Mouse (Mus musculus): ENCODE results near the gene Amigo2. TPM values are rescaled to one million over a fixed set of nuclear protein-coding genes. Genes with fewer than 3 reads are reported as not detected.
"Not testable (repeated sequence)": the region's sequence is repeated elsewhere in the genome, so short reads cannot be mapped to it uniquely, and the experiment has no call there.

The Amigo2 gene
- total RNA-seq, 2 experiments from 2014 or later: 11.1 to 13.0 TPM

GRCm38 (mm10) chr15:97229494-97230077 is 17.5 kb downstream of the Amigo2 start:
- DNase-seq: no peak
- intact Hi-C loops (cut with DNase I): no loop called here

GRCm38 (mm10) chr15:97224003-97224402 is 23.1 kb downstream of the Amigo2 start:
- DNase-seq: no peak
- intact Hi-C loops (cut with DNase I): no loop called here

GRCm38 (mm10) chr15:97223431-97223830 is 23.7 kb downstream of the Amigo2 start:
- no peak for DNase-seq
- intact Hi-C loops (cut with DNase I): no loop called here

GRCm38 (mm10) chr15:97216843-97217242 is 30.2 kb downstream of the Amigo2 start:
- DNase-seq: no peak
- intact Hi-C loops (cut with DNase I): no loop called here

- intact Hi-C loops (cut with DNase I): no loop called here
- no peak for DNase-seq
Measured at GRCm38 (mm10) chr15:97212501-97213477, 34.3 kb downstream of the Amigo2 start.

GRCm38 (mm10) chr15:97209754-97210153 is 37.3 kb downstream of the Amigo2 start:
- intact Hi-C loops (cut with DNase I); DNase-seq: not testable (repeated sequence)

GRCm38 (mm10) chr15:97206506-97206905 is 40.6 kb downstream of the Amigo2 start:
- intact Hi-C loops (cut with DNase I): no loop called here
- no peak for DNase-seq

GRCm38 (mm10) chr15:97205776-97206175 is 41.3 kb downstream of the Amigo2 start:
- DNase-seq: no peak
- intact Hi-C loops (cut with DNase I): no loop called here

GRCm38 (mm10) chr15:97204889-97205288 is 42.2 kb downstream of the Amigo2 start:
- DNase-seq: no peak
- intact Hi-C loops (cut with DNase I): no loop called here

- DNase-seq: no peak
- intact Hi-C loops (cut with DNase I): no loop called here
Measured at GRCm38 (mm10) chr15:97196644-97197043, 50.4 kb downstream of the Amigo2 start.

GRCm38 (mm10) chr15:97195628-97196027 is 51.5 kb downstream of the Amigo2 start:
- DNase-seq: peak; percentile 12
- intact Hi-C loops (cut with DNase I): loop anchor here (2.0 kb wide), 1 partner anchor 469 kb away; no protein-coding TSS in a partner anchor

Other genes starting within 250 kb of the Amigo2 start
- gene Slc38a4, start 191.3 kb downstream of the Amigo2 start, total RNA-seq (2021): 1 to 10 TPM; 2.8 to 3.1 TPM
- 1 to 10 TPM; 9.4 to 9.6 TPM for gene Pced1b, start 180 bp downstream of the Amigo2 start, total RNA-seq (2021)